Mouse (Mus musculus) olfactory bulb, adult 2 months (tissue): ENCODE data around the gene Zfp750. TPM values are rescaled to one million over a fixed set of nuclear protein-coding genes. Genes with fewer than 3 reads are reported as not detected.

Source experiments
- H3K27ac ChIP-seq: fragments of 200-500 bp; 2 replicates; pipeline ENCODE4 v1.5.1; 2012; ENCODE audit warnings: low read depth, low read length; ENCODE audit not compliant: insufficient read depth
- H3K4me1 ChIP-seq: fragments of 200-500 bp; 2 replicates; pipeline ENCODE4 v1.6.1; 2012; ENCODE audit warnings: low read length; ENCODE audit not compliant: control insufficient read depth, insufficient read depth
- H3K4me3 ChIP-seq: fragments of 200-500 bp; 2 replicates; pipeline ENCODE4 v1.5.1; 2012; ENCODE audit warnings: mild to moderate bottlenecking, low read depth, low read length, moderate library complexity; ENCODE audit not compliant: insufficient read depth
- CTCF ChIP-seq: fragments of 200-500 bp; IDR thresholded peaks from 2 replicates; pipeline ENCODE4 v1.5.1; 2012; ENCODE audit warnings: low read depth, mild to moderate bottlenecking, low read length, moderate library complexity; ENCODE audit not compliant: insufficient read depth
- POLR2A ChIP-seq: fragments of 200-500 bp; IDR thresholded peaks from 2 replicates; pipeline ENCODE4 v1.6.1; 2012; ENCODE audit warnings: mild to moderate bottlenecking, low read depth, low read length, moderate library complexity; ENCODE audit not compliant: insufficient read depth
- WGBS: fragments of 180-500 bp; shearing (Covaris S2); methylation state at CpG from one replicate; pipeline ENCODE4 v1.1.7; 2018; 5-methylcytosine and 5-hydroxymethylcytosine counted together
- polyA plus RNA-seq: library from polyadenylated mRNA; stranded (reverse); fragments of >200 nt; gene quantifications from 2 replicates; pipeline ENCODE4 v1.2.4, GENCODE M21; 2012; ENCODE audit warnings: low replicate concordance; ENCODE audit not compliant: missing spikeins, insufficient read depth, insufficient read length

The Zfp750 gene
- polyA plus RNA-seq, 1 experiment: not detected

GRCm38 (mm10) chr11:121517687-121518465 is 1.3 kb downstream of the Zfp750 start:
- TF ChIP-seq POLR2A (no peak), CTCF (no peak)
- H3K4me3 ChIP-seq: no peak overlapping the region

GRCm38 (mm10) chr11:121516906-121517305 is 2.2 kb downstream of the Zfp750 start:
- TF ChIP-seq CTCF (no peak), POLR2A (no peak)
- no peak overlapping the region for H3K4me3 ChIP-seq
- WGBS: 78% methylated on average over 3 of the region's 3 CpGs
- H3K27ac ChIP-seq: no peak overlapping the region
- H3K4me1 ChIP-seq: peaks cover 20% of the 10 kb centered on the region

More at GRCm38 (mm10) chr11:121517687-121518465, 1.3 kb downstream of the Zfp750 start:
- 42% methylated on average over 17 of the region's 17 CpGs for WGBS
- Histone ChIP-seq H3K27ac (no peak overlapping the region), H3K4me1 (peaks cover 20% of the 10 kb centered on the region)

GRCm38 (mm10) chr11:121515996-121516395 is 3.1 kb downstream of the Zfp750 start:
- Histone ChIP-seq H3K27ac (no peak overlapping the region), H3K4me1 (peaks cover 20% of the 10 kb centered on the region), H3K4me3 (no peak overlapping the region)
- no peak for TF ChIP-seq POLR2A
- no peak for TF ChIP-seq CTCF
- 94% methylated on average over 9 of the region's 9 CpGs for WGBS

- peaks cover 10% of the 10 kb centered on the region for H3K4me1 ChIP-seq
- no peak overlapping the region for H3K4me3 ChIP-seq
- H3K27ac ChIP-seq: no peak overlapping the region
- WGBS: 83% methylated on average over 8 of the region's 8 CpGs
- TF ChIP-seq POLR2A: no peak
- TF ChIP-seq CTCF: no peak
Observed at GRCm38 (mm10) chr11:121512896-121513572, 6.1 kb downstream of the Zfp750 start.

GRCm38 (mm10) chr11:121510512-121511246 is 8.5 kb downstream of the Zfp750 start:
- H3K27ac ChIP-seq: no peak overlapping the region
- TF ChIP-seq CTCF (no peak), POLR2A (no peak)
- H3K4me3 ChIP-seq: no peak overlapping the region
- WGBS: 84% methylated on average over 9 of the region's 9 CpGs
- 0 out of 2 replicates have a peak, but pooled peaks cover 4% of the 10 kb centered on the region for H3K4me1 ChIP-seq

GRCm38 (mm10) chr11:121508478-121508877 is 10.7 kb downstream of the Zfp750 start:
- no peak overlapping the region for H3K27ac ChIP-seq
- 0 out of 2 replicates have a peak, but pooled peaks cover 3% of the 10 kb centered on the region for H3K4me1 ChIP-seq
- TF ChIP-seq POLR2A (no peak), CTCF (no peak)
- 85% methylated on average over 4 of the region's 4 CpGs for WGBS
- no peak overlapping the region for H3K4me3 ChIP-seq

- no peaks in the 10 kb centered on the region for H3K4me1 ChIP-seq
- no peak overlapping the region for H3K27ac ChIP-seq
- TF ChIP-seq CTCF: no peak
- TF ChIP-seq POLR2A: no peak
- WGBS: 40% methylated on average over 4 of the region's 4 CpGs
- H3K4me3 ChIP-seq: no peak overlapping the region
Observed at GRCm38 (mm10) chr11:121502000-121502860, 16.9 kb downstream of the Zfp750 start.

GRCm38 (mm10) chr11:121501525-121501924 is 17.6 kb downstream of the Zfp750 start:
- no peak for TF ChIP-seq POLR2A
- TF ChIP-seq CTCF: no peak
- WGBS: 88% methylated on average over 4 of the region's 4 CpGs
- H3K4me1 ChIP-seq: no peaks in the 10 kb centered on the region
- no peak overlapping the region for H3K4me3 ChIP-seq
- H3K27ac ChIP-seq: no peak overlapping the region
